Mouse (Mus musculus): Measurements from ENCODE around the gene Tbc1d30.

Tbc1d30 gene

DNA sequence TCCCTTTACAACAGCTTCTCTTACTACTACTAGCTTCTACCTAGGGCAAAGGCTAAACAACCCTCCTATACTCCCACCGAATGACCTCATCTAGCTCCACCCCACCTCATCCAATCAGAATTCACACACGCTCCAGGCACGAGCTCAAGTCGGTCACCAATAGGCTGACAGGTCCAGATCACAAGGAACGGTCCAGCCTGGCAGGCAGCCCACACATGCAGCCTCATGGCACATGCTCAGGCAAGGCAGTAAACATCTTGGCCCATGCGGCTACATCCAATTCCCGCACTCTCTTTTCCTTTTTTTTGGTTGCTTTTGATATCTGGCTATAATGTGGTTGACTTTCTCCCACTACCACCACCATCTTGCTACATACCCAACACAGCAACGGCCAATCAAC, 88.9 kb downstream of the Tbc1d30 start:
- no peak for DNase-seq

DNA sequence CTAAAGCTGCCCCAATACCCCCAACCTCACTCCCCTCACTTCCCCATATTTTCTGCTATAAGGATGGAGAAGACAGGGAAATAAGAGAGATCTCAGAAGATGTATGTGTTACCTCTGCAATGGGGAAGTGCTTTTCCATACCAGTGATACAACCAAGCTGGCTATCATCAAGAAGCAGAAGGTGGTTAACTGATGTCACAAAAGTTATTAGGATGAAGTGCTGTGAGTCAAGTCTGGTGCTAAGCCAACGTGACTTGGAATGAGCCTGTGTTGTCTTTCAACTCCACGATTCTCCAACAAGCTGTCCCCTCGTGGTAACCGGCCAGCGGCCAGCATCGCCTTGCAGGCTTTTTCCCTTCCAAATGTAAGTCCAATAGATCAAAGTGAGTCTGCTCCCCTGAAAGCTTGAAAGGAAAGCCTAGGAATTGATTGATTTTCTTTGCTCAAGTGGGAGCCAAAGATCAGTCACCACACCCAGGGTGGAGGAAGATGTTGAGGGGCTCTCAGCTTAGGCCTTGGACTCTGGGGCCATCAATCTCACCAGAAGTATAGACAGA, 90.0 kb downstream of the Tbc1d30 start:
- no peak for DNase-seq

DNA sequence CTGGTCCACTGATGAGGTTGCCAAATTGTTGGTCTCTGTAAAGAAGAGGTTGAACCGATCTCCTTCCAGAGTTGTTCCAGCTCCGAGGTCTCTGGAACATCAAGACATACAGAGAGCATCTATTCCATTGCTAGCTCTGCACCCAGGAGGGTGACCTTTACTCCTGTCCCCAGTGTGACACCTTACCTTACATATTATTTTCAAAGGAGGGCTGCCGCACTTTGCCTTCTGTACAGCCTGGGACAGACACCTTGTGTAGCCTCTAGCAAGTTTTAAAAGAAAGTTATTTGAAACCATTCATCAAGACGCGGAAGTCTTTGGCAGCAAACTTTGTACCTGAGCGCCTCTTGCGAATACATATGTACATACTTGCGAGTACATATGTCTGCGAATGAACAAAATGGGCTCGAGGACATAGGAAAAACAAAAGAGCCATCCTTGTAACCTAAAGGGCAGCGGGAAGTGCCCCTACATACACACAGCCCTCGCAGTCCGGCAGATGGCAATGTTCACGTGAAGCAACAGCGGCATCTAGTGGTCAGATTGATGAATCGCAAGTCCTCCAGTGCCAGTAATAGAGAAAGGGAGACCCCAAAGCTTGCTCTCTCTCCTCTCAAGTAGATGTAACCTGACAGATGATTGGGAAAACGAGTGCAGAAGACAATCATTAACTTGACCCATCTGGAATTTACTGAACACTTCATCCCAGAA, 94.8 kb downstream of the Tbc1d30 start:
- peak; percentile 27 for DNase-seq

DNA sequence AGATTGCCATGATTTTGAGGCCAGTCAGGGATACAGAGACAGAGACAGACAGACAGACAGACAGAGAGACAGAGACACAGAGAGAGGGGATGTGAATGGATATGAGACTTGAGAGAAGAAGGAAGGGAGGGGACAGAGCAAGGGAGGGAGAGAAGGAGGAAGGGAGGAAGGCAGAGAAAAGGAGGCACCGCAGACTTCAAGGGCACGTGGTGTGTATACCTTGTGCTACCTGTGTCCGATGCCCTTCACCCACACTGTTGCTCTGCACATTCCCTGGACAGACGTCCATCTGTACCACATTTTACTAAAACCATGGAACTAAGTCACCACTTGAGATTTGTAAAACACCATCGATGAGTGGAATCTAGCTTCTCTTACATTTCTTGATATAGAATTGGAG, 95.6 kb downstream of the Tbc1d30 start:
- no peak for DNase-seq

DNA sequence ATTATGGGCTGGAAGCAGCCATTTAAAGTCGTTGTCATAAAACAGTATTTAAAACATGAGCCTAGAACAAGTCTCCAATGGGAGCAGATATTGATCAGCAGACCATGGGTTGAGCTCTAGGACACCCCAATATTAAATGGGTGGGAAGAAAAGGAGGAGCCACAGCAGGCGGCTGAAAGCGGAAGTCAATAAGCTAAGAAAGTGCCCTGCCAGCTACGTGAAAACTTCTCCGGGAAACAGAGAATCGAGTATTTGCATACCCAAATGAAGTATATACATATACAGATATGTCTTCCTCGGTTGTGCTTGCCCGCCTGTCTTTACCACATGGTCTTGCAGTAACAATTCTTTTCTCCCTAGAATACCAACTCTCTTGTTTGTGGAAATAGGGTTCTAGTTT, 96.7 kb downstream of the Tbc1d30 start:
- no peak for DNase-seq

DNA sequence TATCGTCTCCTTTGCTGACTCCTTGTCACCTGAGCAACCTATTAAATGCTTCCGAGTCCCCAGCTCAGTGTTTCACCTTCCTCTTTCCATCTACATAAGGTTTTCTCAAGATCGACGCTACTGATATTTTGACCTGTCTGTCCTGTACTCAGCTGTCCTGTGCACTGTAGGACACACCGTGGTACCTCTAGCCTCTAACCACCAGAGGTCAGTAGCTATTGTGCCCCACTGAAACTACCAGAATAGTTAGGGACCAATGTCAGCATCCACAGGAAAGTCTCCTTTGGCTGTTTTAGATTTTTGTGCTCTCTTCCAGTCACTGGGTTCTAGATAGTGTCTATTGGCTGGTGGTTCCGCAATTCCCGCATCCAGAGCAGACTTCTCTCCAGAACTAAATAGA, 98.3 kb downstream of the Tbc1d30 start:
- DNase-seq = no peak

DNA sequence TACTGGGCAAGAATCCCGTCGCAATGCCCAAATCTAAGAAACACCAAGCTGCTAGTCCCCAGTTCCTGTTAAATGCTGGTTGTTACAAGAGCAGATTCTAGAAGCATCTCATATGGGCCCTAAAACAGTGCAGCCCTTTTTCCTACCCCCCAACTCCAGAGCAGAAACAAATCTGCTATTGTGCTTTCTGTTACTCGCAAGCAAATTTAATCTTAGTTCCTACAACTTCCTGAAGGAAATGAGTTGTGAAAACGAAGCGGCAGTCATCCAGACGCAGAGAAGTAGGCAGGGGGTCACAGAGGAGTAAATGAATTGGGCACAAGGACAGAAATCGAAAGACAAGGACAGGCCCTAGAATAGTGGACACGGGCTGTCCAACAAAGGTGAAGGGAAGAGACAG, 99.9 kb downstream of the Tbc1d30 start:
- DNase-seq = no peak

DNA sequence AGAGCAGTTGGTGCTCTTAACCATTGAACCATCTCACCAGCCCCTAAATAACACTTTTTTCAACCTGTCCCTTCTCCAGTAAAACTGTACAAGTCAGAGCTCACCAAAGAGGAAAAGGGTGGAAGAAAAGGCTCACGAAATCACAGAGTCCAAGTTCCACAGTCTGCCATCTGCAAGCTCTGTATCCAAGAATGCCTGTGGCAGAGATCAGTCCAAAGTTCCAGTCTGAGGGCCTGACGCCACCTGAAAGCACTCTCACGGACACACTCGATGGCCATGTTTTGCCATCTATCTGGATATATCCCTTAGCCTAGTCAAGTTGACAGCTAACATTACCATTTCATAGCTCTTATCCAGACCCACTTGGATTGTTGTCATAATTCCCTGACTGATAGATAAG, 101.3 kb downstream of the Tbc1d30 start:
- no peak for DNase-seq

DNA sequence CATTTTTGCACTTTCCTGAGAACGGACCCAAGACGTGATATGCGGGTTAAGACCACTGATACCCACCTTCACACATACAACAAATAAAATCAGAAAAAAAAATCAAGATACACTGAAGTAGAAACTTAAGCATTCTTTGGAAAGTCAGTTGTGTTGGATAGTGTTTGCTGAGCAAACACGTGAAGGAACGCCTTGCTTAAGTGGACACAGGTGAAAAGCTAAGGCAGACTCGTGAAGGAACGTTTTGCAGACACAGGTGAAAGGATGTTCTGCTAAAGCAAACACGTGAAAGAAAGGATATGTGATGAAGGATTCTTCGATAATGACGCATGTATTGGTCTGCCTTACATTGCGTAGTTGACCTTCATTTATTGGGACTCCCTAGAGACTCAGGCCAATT, 103.5 kb downstream of the Tbc1d30 start:
- no peak for DNase-seq

DNA sequence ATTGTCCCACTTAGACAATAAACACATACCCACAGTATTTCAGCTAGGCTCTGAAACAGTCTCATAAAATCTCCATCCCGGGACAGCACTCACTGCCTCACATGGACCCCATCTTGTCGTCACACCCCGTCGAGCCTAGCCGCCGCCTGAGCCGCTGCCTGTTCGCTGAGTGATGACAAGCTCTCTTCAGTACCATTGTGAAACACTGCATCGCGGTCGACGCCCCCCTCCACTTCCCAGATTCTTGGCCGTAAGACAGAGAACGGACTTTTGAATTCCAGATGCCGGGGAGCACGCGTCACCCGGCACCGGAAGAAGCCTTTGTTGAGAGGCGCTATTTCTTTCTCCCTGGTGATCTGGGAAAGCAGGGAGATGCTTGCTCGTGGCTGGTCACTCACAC, 104.1 kb downstream of the Tbc1d30 start:
- no peak for DNase-seq

DNA sequence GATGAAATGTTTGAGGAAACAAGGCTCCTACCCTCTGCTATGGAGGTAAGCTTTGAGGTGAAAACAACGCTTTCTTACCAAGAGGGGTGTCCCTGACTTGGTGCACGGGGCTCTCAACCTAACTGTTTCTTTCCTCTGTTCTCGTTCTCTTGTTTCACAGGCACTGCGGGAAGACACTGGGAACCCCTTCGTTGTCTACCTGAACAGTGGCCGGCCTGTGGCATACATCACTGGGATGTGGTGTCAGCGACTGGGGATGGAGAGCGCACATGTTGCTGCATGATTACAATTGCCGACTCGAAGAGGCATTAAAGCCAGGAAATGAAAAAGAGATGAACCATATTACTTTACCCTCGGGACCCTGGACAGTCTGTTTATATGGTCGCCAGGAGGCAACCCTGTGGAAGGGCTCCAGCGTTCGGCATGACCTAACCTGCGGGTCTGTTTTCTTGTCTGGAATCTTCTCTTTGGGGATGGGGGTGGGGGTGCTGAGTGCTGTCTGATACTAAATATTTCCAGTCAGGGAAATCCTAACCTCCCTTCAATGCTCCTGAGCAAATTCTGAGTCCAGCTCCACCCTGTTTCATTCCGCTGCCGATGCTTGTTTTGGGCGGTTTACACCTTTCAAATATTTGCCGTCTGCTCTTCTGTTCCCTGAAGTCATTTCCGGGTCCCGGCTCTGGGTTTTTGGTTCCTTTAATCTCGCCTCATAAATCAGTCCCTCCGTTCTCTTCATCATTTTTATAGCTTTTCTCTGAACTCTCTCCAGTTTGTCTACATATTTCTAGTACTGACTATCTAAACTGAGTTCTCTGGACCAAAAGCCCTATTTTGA, 107.5 kb downstream of the Tbc1d30 start:
- DNase-seq = no peak

DNA sequence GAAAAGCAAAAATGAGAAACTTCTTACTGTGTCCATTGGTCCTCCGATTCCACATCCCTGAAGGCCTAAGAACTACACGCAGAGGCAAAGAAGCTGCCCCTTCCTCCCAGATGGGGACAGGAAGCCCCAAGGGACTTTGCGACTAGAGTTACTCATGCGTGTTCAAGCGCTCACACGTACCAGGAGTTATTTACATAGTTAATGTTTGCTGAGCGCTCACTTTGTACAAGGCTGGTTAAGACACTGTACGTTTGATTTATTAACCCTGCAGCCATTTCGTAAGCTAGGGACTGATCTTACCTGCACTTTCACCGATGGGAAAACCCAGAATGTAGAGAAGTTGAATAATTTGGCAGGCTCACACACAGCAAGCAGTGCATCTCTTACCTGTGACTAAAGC, 108.5 kb downstream of the Tbc1d30 start:
- no peak for DNase-seq

DNA sequence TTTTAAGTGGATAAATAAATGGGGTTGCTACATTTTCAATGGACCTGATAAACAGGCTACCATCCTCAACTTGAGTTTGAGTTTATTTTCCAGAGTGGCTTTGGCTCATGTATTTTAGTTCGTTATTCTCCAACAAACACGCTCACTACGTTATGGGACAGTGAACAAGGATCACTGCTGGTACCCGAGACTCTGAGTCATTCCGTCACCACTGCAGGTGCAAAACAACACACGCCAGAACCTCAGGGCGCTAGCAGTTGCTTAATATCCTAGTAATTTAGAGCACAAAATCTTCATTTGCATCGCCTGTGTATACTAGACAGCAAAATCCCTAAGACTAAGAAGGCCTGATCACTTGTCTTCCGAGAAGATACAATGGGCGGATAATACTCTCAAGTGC, 112.0 kb downstream of the Tbc1d30 start:
- no peak for DNase-seq

DNA sequence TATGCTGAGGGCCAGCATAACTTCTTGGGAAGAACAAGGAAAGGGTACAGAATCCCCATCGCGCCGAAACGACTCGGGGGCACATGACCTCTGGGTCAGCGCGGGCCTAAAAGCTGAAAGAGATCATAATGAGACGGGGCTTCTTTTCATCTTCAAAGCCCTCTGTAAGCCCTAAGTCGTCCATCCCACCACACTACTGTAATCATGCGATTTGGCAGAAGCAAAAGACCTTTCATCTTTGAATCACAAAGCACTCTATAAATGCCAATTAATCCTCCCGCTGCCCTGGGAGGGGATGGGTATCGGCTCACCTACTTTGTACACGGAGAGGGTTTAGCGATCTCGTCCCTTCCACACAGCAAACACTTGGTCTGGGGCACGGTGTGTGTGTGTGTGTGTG, 112.5 kb downstream of the Tbc1d30 start:
- no peak for DNase-seq

DNA sequence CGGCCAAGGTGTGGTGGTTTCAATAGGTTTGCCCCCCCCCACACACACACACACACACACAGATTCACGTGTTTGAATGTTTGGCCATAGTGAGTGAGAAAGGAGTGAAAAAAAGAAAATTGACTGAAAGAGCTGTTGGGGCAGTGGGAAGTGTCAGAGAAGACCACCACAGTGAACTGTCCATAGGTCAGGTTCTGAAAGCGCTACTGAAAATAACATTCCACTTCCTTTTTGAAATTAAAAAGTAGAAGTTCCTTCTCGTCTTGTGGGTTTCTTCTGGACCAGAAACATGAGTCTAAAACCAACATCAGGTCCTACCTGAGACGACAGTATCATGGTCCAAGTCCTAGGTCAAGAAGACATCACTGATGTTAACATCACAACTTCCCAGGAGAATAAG, 113.7 kb downstream of the Tbc1d30 start:
- DNase-seq = no peak

DNA sequence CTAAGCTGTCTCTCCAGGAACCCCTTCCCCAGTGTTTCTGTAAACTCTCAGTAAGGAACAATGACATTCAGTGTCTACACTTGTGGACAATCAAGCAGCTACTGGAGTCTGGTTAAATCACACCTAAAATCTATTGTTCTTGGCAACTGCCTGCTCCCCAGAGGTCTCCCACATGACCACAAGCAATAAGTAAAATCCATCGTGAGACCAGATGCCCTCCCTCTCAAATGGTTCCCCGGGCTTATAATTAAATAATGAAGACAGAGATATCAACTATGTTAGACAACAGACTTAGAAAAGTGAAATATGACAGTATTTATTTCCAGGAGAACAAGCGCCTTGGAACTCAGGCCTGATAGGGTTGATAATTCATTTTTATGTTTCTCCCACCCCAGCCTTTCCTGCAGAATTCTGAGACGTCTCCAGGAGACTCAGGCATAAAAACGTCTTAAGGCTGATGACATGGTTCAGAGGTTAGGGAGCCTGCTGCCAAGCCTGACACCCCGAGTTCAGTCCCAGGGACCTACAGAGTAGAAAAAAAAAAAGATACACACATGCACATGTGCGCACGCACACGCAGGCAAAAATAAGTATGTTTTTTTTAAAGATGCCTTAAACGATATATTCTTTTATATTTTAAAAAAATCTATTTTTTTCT, 115.8 kb downstream of the Tbc1d30 start:
- DNase-seq = no peak

DNA sequence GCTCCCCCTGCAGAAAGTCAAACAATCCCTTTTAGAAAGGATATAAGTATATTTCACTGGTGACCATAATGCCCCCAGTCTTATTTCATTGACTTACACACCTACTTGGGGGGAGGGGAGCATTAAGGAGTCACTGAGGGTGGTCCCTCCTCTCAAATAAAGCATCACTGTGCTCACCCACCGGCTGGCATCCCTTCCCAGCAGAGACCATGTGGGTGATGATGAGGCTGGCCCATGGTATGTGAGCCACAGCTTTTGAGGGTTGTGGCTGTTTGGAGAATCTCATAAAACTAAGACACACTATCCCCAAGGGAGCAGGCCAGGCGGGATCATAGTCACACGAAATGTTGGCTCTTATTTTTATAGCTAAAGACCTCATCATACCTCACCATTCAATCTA, 116.6 kb downstream of the Tbc1d30 start:
- no peak for DNase-seq

DNA sequence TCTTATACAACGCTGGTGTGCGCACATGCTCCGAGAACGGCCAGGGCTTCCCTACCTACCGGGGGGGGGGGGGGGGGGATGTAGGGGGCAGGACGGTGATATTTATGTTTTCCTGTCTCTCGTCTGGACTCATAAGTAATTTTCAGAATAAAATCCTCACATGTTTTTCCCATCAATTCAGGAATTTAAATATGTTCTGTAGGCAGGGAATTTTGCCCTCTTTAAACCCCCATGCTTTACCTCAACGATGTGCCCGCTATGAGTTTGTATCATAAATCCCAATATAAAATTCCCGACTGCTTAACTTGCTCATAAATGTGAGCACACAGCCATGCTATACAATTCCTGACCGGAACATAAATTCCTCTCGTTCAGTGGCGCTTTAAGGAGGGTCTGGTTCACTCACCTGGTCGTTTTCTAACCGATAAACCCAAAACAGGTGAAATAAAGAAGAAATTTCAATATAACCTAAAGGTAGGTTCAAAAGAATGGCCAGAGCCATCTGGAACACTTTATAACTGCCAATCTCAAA, 122.6 kb downstream of the Tbc1d30 start:
- DNase-seq = no peak

DNA sequence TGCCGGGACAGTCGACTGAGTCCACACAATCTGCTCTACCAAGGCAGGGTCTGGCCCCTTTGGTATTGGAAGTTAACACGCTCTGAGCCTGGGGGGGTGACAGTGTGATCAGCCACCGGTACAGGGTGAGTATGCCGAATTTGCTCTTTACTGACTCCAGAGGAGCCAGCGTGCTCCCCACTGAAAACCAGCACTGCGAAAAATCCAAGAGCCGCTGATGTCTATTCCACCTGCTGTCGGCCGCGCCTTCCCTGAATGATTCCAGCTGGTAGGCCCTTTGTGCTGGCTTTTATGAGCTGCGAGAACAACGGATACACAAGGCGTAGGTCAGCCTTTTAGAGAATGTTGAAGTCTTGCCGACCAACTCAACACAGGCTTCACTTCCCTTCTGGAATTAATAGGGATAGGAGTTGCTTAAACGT, 123.1 kb downstream of the Tbc1d30 start:
- no peak for DNase-seq

DNA sequence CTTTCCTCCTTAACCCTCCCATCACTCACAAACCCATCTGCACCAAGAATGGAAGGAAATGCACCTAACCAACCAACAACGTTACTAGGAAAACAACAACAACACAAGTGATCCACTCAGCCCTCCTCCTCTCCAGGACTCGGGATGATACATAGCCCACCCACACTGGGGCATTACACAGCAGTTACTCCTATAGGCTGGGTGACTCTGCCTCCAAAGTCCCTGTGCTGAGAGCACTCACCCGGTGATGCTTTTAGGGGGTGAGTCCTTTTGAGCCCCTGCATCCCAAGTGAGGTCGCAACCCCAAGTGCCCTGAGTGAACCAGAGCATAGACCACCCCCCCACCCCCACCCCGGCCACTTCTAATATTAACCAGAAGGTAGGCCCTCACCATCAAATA, 123.7 kb downstream of the Tbc1d30 start:
- no peak for DNase-seq

DNA sequence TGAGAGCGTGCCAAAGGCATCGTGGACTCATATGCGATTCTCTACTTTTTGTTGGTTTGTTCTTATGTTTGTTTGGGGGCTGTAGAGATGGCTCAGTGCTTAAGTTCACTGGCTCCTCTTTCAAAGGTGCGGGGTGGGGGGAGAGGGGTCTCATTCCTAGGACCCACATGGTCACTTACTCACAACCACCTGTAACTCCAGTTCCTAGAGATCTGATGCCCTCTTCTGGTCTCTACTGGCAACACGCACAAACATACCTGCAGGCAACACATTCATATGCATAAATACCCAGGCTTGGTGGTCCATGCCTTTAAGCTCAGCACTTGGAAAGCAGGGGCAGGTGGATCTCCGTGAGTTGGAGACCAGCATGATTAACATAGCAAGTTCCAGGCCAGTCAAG, 125.4 kb downstream of the Tbc1d30 start:
- DNase-seq = no peak

DNA sequence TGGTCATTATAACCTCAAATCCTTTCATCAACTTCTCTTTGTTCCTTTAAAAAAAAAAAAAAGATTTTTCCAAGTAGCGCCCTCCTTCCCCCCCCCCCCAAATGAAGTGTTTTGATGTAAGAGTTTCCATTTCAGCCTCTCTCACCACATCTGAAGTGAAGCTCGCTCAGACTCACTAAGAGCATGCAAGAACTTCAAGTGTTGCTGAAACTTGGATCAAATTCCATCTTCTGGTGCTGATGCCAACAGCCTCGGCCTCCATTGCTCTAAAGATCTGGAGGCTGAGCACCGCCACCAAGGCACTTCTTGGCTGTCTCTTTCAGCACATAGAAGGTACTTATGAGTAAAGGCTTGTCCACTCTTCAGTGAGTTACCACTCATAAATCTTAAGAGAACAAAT, 128.2 kb downstream of the Tbc1d30 start:
- no peak for DNase-seq

DNA sequence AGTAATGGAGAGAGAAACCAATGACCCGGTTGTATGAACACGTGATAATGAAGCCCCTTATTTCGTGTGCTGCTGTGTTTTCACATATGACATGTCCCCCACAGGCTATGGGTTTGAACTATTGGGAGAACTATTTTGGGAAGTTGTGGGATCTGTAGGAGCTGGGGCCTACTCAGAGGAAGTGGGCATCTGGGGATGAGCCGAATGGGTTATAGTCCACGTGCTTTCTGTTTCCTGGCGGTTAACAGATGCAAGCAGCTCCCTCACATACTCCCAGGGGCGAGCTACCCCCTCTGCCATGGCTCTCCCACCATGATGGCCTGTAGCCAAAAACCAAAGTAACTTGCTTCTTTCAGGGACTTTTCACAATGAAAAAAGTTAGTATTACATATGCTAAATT, 132.5 kb downstream of the Tbc1d30 start:
- no peak for DNase-seq

DNA sequence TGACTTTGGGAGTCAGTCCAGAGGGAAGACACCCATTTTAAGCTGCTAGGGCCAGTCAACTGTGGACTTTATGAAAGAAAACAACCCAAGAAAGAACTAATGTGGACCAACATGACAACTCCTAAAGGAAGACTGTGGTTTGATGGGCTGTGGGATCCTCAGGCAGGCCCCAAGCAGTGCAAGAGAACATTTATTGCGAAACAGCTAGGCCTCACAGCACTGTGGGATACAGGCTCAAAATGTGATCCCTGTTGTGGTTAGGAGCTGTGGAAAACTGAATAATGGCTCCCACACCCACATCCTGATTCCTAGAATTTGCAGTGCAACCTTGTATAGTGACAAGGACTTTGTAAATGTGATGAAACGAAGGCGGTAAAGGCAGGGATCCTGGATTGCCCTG, 134.3 kb downstream of the Tbc1d30 start:
- no peak for DNase-seq
